Mouse (Mus musculus): ENCODE measurements around the gene Lamc3.

- TF ChIP-seq CTCF (conservative IDR thresholded peaks at IDR 0.05; ENCODE audit: low read length) (no peak), POU5F1 (IDR thresholded peaks at IDR 0.05; ENCODE audit: borderline replicate concordance, low read length) (no peak), NANOG (IDR thresholded peaks at IDR 0.05; ENCODE audit: borderline replicate concordance, low read length) (no peak)
Observed at GRCm38 (mm10) chr2:31953687-31954086, 66.6 kb downstream of the Lamc3 start.

All from E14TG2a.4 (cell line).